Mouse (Mus musculus): ENCODE results near the gene Tmtc3.
"Not testable (repeated sequence)": the region's sequence is repeated elsewhere in the genome, so short reads cannot be mapped to it uniquely, and the experiment has no call there.

Gene Tmtc3

DNA sequence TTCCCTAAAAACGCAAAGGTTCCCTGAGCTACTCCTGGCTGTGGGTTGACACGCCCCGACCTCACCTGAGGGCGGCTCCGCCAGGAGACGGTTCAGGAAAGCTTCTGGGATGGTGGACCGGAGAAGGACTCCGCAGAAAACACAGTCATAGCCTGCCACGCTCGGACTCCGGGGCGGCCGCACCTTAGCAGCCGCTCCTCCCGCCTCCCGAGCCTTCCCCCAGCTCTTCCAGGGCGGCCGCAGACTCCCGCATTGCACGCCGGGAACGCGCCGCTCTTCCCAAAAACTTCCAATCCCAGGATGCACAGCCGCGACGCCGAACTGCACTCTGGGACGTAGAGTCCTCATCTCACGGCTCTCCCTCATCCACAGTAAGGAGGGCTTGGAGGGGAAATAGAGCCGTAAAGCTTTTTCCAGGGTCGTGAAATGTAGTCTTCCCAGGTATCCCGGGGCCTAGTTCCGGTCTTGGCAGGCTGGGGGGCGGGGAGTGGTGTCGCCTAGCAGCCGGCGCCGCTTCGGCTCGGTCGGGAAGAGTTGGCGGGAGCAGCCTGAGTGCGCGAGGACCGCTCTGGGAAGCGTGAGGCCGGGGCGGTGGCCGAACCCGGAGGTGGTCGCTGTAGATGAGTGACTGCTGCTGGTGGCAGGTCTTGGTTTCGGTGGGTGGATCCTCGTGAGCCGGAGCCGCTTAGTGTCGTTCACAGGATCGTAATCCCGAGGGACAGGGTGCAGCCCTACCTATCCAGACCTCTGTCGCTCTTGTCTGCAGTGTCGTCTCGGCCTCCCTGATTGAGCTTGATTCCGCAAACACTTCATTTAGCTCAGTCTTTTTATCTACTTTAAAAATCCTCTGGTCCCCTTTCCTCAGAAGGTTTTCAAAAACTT is at the start of gene Tmtc3, which contains the start of gene Cep290:
Gene Tmtc3 (minus strand): TSS at position 254 of the 882 bp plus-strand sequence.
Gene Cep290 (plus strand): TSS at position 462 of the 882 bp plus-strand sequence.
- DNase-seq: peak; percentile 73 to 83

DNA sequence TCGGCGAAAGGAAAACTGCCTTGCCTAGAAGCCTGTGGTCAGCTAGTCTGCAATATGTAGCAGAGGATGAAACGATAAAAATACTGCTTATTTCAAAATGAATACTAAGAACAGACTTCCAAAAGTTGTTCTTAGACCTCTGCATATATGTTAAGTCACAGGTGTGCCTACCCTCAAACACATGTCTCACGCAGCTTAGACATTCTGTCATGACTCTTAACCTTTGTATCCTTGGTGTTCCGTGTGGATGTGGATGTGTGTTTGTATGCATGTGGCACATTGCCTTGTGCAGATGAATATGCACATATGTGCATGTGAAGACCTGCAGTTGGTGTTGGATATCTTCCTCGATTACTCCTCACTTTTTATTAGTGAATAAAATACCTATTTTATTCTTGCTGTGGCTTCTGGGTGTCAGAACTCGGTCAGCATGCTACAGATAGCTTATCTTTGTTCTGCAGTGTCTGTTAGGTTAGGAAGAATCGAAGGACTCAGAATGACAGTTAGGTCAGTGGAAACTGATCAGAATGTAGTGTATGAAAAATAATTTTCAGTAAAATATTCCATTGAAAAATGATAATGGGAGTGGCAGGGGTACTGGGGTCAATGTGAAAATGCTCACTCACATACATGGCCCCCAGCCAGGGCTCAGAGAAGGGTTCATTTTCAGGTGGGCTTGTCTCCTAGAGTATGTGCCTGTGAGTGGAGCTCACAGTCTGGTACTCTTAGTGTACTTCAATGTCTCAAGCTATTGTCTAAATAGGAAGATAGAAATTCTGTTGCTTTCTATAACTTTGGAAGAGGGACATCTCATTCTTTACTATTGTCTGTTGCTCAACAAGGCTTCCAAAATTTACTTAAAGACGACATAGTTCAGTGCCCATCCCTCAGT is 37.6 kb upstream of the Tmtc3 start:
- DNase-seq: no peak

DNA sequence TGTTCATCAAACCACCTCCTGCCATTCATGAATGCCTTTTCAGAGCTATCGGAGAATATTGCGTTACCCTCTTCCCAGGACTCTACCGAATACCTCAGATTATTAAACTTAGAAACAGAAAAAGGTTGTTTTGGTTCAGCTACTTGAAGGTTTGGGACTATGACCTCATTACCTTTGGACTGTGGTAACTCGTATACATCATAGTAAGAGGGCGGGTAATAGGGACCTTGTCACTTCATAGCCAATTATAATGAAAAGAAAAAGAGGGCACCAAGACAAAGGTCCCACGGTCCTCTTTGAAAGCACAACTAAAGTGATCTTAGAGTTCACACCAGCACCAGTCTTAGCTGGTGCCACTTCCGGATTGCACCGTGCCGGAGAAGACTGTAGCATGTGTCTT is 35.2 kb upstream of the Tmtc3 start:
- no peak for DNase-seq

DNA sequence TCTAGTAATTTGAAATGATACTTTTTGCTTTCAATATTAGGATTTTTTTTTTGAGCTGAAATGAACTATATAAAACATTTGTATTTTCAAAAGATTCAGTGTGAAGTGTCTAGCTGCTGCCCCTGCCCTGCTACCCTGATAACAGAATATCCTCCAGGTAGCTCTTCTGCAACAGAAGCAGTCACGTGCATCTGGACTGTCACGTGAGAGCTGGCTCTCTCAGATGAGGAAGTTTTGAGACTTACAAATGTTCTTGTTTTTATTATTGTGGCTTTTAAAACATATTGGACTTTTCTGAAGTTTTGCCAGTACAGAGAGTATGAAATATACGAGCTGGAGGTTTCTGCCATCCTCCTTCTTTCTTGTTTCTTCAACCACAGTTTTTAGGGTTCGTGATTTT is 34.5 kb upstream of the Tmtc3 start:
- DNase-seq: no peak

DNA sequence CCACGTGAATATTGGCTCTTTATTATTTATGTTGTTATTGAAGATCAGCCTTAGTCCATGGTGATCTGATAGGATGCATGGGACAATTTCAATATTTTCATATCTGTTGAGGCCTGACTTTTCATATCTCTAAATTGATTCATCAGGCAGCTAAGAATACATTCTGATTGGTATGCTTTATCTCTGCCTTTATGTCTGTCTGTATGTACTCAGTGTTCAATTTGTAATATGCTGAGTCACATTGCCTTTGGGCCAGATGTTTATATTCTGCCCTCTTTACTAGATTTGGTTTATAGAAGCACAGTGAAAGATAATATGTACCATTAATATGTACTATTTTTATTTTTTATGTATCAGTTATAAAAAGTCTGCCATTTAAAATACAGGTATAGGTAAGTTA is 21.0 kb upstream of the Tmtc3 start:
- DNase-seq: no peak

DNA sequence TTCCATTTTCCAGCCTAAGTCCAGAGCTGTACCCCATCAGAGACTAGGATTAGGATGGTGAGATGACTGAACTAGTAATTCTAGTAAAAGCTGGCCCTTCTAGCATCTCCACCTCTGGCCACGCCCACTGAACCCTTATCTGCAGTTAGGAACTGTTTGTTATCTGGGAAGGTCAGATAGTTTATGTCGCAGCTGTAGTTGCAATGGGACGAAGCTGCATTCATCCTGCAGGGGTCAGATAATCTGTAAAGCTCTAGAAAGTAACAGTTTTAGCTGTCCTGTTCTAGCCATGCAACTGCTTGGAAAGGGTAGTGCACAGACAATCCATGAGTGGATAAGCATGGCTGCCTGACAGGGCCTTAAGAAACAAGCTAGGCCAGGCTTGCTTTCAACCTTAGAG is 11.2 kb upstream of the Tmtc3 start:
- no peak for DNase-seq

DNA sequence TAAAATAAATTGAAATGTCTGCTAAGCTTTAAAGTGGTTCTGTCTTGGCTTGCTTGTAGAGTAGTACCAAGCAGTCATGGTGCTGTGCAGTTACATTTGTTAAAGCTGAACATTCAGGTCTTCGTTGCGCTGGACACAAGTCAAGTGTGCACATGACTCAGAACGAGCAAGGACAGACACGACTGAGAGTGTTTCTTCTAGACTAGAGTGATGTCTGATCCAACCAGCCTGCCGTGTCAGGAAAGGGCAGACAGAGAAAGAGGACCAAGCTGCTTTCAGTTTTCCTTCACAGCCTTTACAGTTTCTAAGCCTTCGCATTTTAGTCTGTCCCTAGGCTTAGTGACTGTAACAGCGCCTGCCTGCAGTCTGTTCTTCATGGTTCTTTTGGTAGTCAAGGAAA is 4.8 kb upstream of the Tmtc3 start:
- DNase-seq: no peak

DNA sequence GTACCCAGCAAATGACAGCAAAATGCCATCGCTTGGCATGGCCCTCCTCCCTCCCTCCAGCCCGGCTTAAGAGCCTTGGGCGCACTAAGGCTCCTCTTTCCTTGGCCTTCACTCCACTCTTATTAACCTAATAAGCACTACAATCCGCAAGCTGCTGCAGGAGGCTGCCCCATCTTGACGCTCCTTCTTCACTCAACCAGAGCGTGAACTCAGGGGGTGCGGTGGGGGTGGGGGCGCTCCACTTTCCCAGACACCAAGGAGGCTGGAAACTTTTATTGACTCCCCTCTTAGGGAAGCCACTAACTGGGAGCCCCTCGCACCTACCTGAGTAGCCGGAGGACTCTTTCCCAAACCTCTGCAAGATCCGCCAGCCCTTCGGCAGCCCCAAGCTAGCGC is 451 bp downstream of the Tmtc3 start:
- DNase-seq: no peak

DNA sequence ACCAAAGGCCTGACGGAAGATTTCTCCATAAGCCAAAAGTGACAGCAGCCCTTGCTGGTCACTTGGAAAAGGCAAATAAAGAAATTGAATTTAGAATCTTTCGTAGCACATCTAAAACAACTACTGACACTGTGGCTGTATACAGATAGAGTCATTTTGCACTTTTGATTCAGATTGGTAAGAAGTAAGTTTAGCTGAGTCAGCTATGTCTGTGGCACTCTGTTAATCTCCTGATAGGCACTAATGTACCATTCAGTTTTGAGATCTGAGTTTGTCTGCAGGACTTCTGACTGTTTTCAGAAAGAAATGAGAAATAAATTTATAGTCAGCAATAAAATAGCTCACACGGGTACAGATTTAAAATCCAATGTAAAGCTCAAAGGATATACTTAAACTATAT is 7.6 kb downstream of the Tmtc3 start:
- DNase-seq: no peak

DNA sequence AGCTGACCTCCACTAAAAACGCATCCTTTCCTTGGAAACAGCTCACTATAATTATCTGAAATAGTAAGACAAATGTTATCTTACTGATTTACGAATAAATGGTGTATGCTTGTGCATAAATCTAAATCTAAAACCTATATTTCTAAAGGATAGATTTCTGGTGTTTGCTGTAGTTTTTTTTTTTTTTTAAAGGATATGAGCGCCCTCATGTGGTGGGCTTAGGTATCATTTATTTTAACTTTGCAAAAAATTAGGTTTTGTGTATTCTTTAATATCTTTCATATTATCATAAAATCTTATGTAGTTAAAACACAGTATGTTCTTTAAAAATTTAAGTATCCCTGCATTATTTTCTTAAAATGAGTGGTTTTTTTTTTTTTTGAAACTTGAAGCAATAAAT is 12.1 kb downstream of the Tmtc3 start:
- no peak for DNase-seq

DNA sequence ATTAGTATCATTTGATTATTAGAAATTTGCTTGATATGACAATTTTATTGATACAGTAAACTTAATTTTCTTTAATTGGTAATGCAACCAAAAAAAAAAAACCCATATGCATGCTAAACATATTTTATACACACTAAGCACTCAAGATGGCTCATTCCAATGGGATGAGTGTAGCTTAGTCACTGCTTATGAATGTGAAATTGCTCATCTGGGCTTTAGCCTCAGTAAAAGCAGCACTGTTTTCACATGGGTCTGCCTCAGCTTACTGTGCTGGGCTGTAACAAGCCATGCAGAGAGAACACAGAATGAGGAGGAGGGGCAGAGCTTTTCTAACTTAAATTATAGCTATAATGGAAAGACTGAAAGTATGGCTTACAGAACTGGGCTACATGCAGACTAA is 26.6 kb downstream of the Tmtc3 start:
- DNase-seq: no peak

DNA sequence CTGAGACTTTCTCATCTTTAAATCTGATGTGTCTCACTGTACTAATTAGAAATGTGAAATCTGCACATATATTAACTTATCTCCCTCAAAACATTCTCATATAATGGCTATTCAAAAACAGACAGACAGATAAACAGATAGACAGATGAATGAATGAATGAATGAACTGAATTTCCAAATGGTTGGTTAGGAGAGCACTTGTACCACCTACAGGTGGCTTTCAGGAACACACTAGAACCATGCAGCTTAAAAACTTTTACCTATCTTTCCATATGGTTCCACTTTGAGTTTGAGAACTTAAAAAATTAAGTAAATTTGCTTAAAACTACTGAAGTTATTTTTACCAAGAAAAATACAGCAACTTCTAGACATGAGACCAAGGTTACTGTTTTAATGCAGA is 37.8 kb downstream of the Tmtc3 start:
- DNase-seq: no peak

DNA sequence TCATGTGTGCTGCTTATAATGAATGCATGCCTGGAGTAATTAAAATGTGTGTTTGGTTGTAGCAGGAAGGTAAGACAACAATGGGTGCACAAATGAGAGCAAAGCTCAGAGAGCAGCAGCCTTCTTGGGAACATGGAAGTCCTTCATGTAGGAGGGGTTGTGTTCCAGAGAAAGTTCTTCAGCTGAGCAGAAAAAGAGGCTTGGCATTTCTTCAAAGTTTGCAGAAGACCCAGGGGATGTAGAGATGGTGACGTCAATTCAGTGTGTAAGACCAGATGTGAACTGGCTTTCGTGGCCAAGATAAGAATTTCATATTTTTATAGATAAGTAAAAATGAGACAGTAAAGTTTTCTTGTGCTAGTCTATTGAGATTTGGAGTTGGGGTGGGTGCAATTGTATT is 59.6 kb downstream of the Tmtc3 start:
- DNase-seq: no peak

DNA sequence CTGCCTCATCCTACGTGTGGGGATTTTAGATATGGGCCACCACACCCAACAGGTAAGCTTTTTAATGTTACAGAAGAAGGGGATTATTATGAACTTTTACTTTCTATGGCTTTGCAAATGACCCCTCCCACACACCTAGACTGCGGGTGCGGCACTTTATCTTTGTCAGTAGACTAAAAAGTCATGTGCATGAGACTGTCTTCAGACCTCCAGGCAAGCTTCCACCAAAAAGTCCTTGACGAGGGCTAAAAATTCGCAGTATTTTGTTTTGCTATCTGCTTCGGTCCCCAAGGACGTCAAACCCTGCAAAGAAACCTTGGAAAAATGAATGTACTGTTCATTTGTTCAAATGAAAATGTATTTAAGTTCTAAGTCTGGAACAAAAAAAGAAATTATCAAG is 71.6 kb downstream of the Tmtc3 start:
- DNase-seq: no peak

DNA sequence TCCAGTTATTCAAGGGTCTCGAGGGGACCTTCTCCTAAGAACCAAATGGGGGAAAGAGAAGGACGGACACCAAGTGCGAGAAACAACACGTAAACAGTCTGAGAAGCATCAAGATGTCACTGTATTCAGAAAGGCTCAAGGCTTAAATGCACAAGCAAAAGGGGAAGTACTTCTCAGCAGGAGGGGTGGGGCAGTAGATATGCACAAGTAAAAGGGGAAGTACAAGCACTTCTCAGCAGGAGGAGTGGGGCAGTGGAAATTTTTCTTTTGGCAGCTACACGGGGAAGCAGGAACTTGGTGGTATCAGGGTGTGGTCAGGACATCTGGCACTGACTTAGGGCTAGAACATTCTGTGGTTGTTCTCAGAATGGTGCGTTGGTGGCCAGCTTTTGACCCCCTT is 84.8 kb downstream of the Tmtc3 start:
- DNase-seq: not testable (repeated sequence)

Data from thymus, postnatal 36 days (tissue).